26 mouse cellular contexts compared by ENCODE assay signal in genomic region chr8:87175097-87175496, GRCm38 (mm10).
A peak's percentile ranks its signal among the peaks of the same experiment; 100 is the strongest.
DNase-seq lines count a peak whose midpoint lies in the region; ATAC-seq and TF ChIP-seq lines count a peak whose summit lies in the region.
"Had no signal": no experiment of that assay in that cellular context is flagged by ENCODE, and none has a peak within 500 bp of the region (broad histone marks: within the 10 kb centered on the region; RNA-seq: fewer than 3 reads in every experiment).

No protein-coding gene starts in this region.

- no peak overlapping the region for H3K4me3 ChIP-seq in embryonic facial prominence, embryonic 14.5 days (ENCODE audit: low read depth, low read length)
- no peak overlapping the region for H3K4me3 ChIP-seq in embryonic facial prominence, embryonic 10.5 days
- H3K4me3 ChIP-seq in lung, postnatal 0 days (ENCODE audit: low read depth, low read length): no peak overlapping the region
- no peak overlapping the region for H3K4me3 ChIP-seq in intestine, embryonic 16.5 days (ENCODE audit: low read length)
- H3K4me3 ChIP-seq: heart, embryonic 15.5 days; intestine, embryonic 15.5 days; limb, embryonic 15.5 days; liver, embryonic 13.5 days; midbrain, embryonic 12.5 days; neural tube, embryonic 13.5 days; stomach, embryonic 15.5 days had no signal

- no peak overlapping the region for H3K4me2 ChIP-seq in embryonic facial prominence, embryonic 14.5 days (ENCODE audit: low read depth, low read length)
- H3K4me2 ChIP-seq in lung, postnatal 0 days (replicated peaks; ENCODE audit: low read depth, low read length): no peak overlapping the region
- no peak overlapping the region for H3K4me2 ChIP-seq in intestine, embryonic 16.5 days (ENCODE audit: low read depth, low read length)
- H3K4me2 ChIP-seq: heart, embryonic 15.5 days; intestine, embryonic 15.5 days; limb, embryonic 15.5 days; liver, embryonic 13.5 days; midbrain, embryonic 12.5 days; neural tube, embryonic 13.5 days; stomach, embryonic 15.5 days had no signal

- H3K9ac ChIP-seq in embryonic facial prominence, embryonic 14.5 days (ENCODE audit: low read depth, low read length): no peak overlapping the region
- H3K9ac ChIP-seq in lung, postnatal 0 days (replicated peaks; ENCODE audit: low read depth): no peak overlapping the region
- no peak overlapping the region for H3K9ac ChIP-seq in intestine, embryonic 16.5 days (ENCODE audit: low read depth, low read length)
- H3K9ac ChIP-seq: heart, embryonic 15.5 days; intestine, embryonic 15.5 days; limb, embryonic 15.5 days; liver, embryonic 13.5 days; midbrain, embryonic 12.5 days; neural tube, embryonic 13.5 days; stomach, embryonic 15.5 days had no signal

- no peaks in the 10 kb centered on the region for H3K36me3 ChIP-seq in embryonic facial prominence, embryonic 14.5 days (ENCODE audit: control insufficient read depth, insufficient read depth, low read length)
- no peaks in the 10 kb centered on the region for H3K36me3 ChIP-seq in embryonic facial prominence, embryonic 10.5 days (replicated peaks)
- no peaks in the 10 kb centered on the region for H3K36me3 ChIP-seq in lung, postnatal 0 days (ENCODE audit: insufficient read depth, low read length)
- H3K36me3 ChIP-seq in intestine, embryonic 16.5 days (ENCODE audit: control insufficient read depth, insufficient read depth, low read length): no peaks in the 10 kb centered on the region
- H3K36me3 ChIP-seq: G1E; heart, embryonic 15.5 days; intestine, embryonic 15.5 days; limb, embryonic 15.5 days; liver, embryonic 13.5 days; midbrain, embryonic 12.5 days; neural tube, embryonic 13.5 days; stomach, embryonic 15.5 days had no signal

- TF ChIP-seq CTCF in lung, postnatal 0 days (IDR thresholded peaks at IDR 0.05): no peak

- no peak for ATAC-seq in embryonic facial prominence, embryonic 14.5 days (ENCODE audit: low read depth)
- no peak for ATAC-seq in lung, postnatal 0 days
- no peak for ATAC-seq in intestine, embryonic 16.5 days
- ATAC-seq: hindbrain, embryonic 16.5 days; intestine, embryonic 15.5 days; Patski had no signal

- no peaks in the 10 kb centered on the region for H3K27me3 ChIP-seq in embryonic facial prominence, embryonic 14.5 days (replicated peaks; ENCODE audit: control insufficient read depth, insufficient read depth, low read length)
- H3K27me3 ChIP-seq in embryonic facial prominence, embryonic 10.5 days (replicated peaks; ENCODE audit: low read depth, poor library complexity, severe bottlenecking): no peaks in the 10 kb centered on the region
- H3K27me3 ChIP-seq in lung, postnatal 0 days (replicated peaks; ENCODE audit: insufficient read depth, low read length): no peaks in the 10 kb centered on the region
- H3K27me3 ChIP-seq in intestine, embryonic 16.5 days (replicated peaks; ENCODE audit: control insufficient read depth, insufficient read depth, low read length): no peaks in the 10 kb centered on the region
- H3K27me3 ChIP-seq: heart, embryonic 15.5 days; intestine, embryonic 15.5 days; limb, embryonic 15.5 days; liver, embryonic 13.5 days; midbrain, embryonic 12.5 days; neural tube, embryonic 13.5 days; stomach, embryonic 15.5 days had no signal

- no peaks in the 10 kb centered on the region for H3K9me3 ChIP-seq in embryonic facial prominence, embryonic 14.5 days (ENCODE audit: control insufficient read depth, low read length)
- no peaks in the 10 kb centered on the region for H3K9me3 ChIP-seq in embryonic facial prominence, embryonic 10.5 days
- H3K9me3 ChIP-seq in lung, postnatal 0 days (ENCODE audit: low read length): no peaks in the 10 kb centered on the region
- H3K9me3 ChIP-seq in intestine, embryonic 16.5 days (ENCODE audit: control insufficient read depth, low read length): no peaks in the 10 kb centered on the region
- H3K9me3 ChIP-seq: heart, embryonic 15.5 days; intestine, embryonic 15.5 days; limb, embryonic 15.5 days; liver, embryonic 13.5 days; midbrain, embryonic 12.5 days; neural tube, embryonic 13.5 days; stomach, embryonic 15.5 days had no signal

- DNase-seq in embryonic facial prominence, embryonic 14.5 days (ENCODE audit: low spot score): peak; percentile 85
- no peak for DNase-seq in embryonic facial prominence, embryonic 10.5 days (ENCODE audit: low spot score)
- peak; percentile 11 for DNase-seq in kidney, postnatal 4 days
- DNase-seq in kidney, postnatal 25 days: no peak
- DNase-seq in lung, postnatal 10 days: peak; percentile 5
- DNase-seq in lung, postnatal 0 days (ENCODE audit: low spot score): no peak
- peak; percentile 70 for DNase-seq in adipocyte (ENCODE audit: low spot score)
- DNase-seq: adrenal gland, postnatal 25 days; cerebellum, adult 8-10 months; cerebellum, postnatal 25 days; gastrocnemius, postnatal 14 days; kidney, adult 9 months; liver, embryonic 13.5 days; lung, adult 18-20 months; thymus, adult 18-20 months; thymus, postnatal 25 days had no signal

- H3K27ac ChIP-seq in embryonic facial prominence, embryonic 14.5 days (replicated peaks; ENCODE audit: low read depth, low read length): no peak overlapping the region
- H3K27ac ChIP-seq in embryonic facial prominence, embryonic 10.5 days (replicated peaks): no peak overlapping the region
- H3K27ac ChIP-seq in lung, postnatal 0 days (ENCODE audit: low read length): no peak overlapping the region
- H3K27ac ChIP-seq in intestine, embryonic 16.5 days (ENCODE audit: low read length): no peak overlapping the region
- H3K27ac ChIP-seq: heart, embryonic 15.5 days; intestine, embryonic 15.5 days; limb, embryonic 15.5 days; liver, embryonic 13.5 days; midbrain, embryonic 12.5 days; neural tube, embryonic 13.5 days; stomach, embryonic 15.5 days had no signal

- H3K4me1 ChIP-seq in embryonic facial prominence, embryonic 14.5 days (ENCODE audit: control insufficient read depth, insufficient read depth, low read length): no peaks in the 10 kb centered on the region
- H3K4me1 ChIP-seq in embryonic facial prominence, embryonic 10.5 days: no peaks in the 10 kb centered on the region
- H3K4me1 ChIP-seq in lung, postnatal 0 days (ENCODE audit: insufficient read depth, low read depth, low read length): no peaks in the 10 kb centered on the region
- H3K4me1 ChIP-seq in intestine, embryonic 16.5 days (ENCODE audit: control insufficient read depth, insufficient read depth, low read length): no peaks in the 10 kb centered on the region
- H3K4me1 ChIP-seq: heart, embryonic 15.5 days; intestine, embryonic 15.5 days; liver, embryonic 13.5 days; midbrain, embryonic 12.5 days; neural tube, embryonic 13.5 days; stomach, embryonic 15.5 days had no signal

- no peak for TF ChIP-seq EP300 in lung, postnatal 0 days (IDR thresholded peaks at IDR 0.05)

Comparison
In these comparisons a context has a peak if more than half of its experiments do, and no peak if none do; other contexts are left out.
1. DNase-seq: peak in embryonic facial prominence, embryonic 14.5 days (single experiment), kidney, postnatal 4 days (2 of 2), lung, postnatal 10 days (single experiment) and adipocyte (single experiment); none in embryonic facial prominence, embryonic 10.5 days (single experiment), kidney, postnatal 25 days (0 of 2) and lung, postnatal 0 days (single experiment).